Mouse (Mus musculus) thymus, adult 2 months (tissue): Measurements from ENCODE around the gene Ntrk3. TPM values are rescaled to one million over a fixed set of nuclear protein-coding genes. Genes with fewer than 3 reads are reported as not detected.

Experiments
- DNase-seq: peaks from one replicate; pipeline ENCODE4 v3.0.0; 2021
- H3K27ac ChIP-seq: fragments of 200-500 bp; 2 replicates; pipeline ENCODE4 v1.5.1; 2012; ENCODE audit warnings: low read length, control low read depth; ENCODE audit not compliant: control insufficient read depth, insufficient read depth
- H3K27me3 ChIP-seq: fragments of 200-500 bp; 2 replicates; pipeline ENCODE4 v1.6.1; 2012; ENCODE audit warnings: mild to moderate bottlenecking, low read length, moderate library complexity, mixed read lengths; ENCODE audit not compliant: control insufficient read depth, insufficient read depth
- H3K36me3 ChIP-seq: fragments of 200-500 bp; 2 replicates; pipeline ENCODE4 v1.6.1; 2012; ENCODE audit warnings: mild to moderate bottlenecking, low read length, moderate library complexity; ENCODE audit not compliant: control insufficient read depth, insufficient read depth
- H3K4me1 ChIP-seq: fragments of 200-500 bp; replicated peaks from 2 replicates; pipeline ENCODE4 v1.6.1; 2012; ENCODE audit warnings: low read length; ENCODE audit not compliant: control insufficient read depth, insufficient read depth
- H3K4me3 ChIP-seq: fragments of 200-500 bp; 2 replicates; pipeline ENCODE4 v1.5.1; 2012; ENCODE audit warnings: mild to moderate bottlenecking, low read length, control low read depth, moderate library complexity; ENCODE audit not compliant: control insufficient read depth, insufficient read depth
- CTCF ChIP-seq: fragments of 200-500 bp; IDR thresholded peaks from 2 replicates; pipeline ENCODE4 v1.5.1; 2012; ENCODE audit warnings: mild to moderate bottlenecking, control low read depth, low read length, moderate library complexity, borderline replicate concordance; ENCODE audit not compliant: control insufficient read depth, poor library complexity, insufficient read depth; ENCODE audit errors: extremely low read depth
- POLR2A ChIP-seq: fragments of 200-500 bp; IDR thresholded peaks from 2 replicates; pipeline ENCODE4 v1.6.1; 2012; ENCODE audit warnings: mild to moderate bottlenecking, low read length, control low read depth, moderate library complexity; ENCODE audit not compliant: control insufficient read depth, poor library complexity, insufficient read depth; ENCODE audit errors: extremely low read depth
- WGBS: fragments of 180-500 bp; shearing (Covaris S2); methylation state at CpG from one replicate; pipeline ENCODE4 v1.1.7; 2018; 5-methylcytosine and 5-hydroxymethylcytosine counted together
- polyA plus RNA-seq: library from polyadenylated mRNA; depleted of rRNA; stranded (reverse); fragments of >200 nt; gene quantifications from 2 replicates; pipeline ENCODE4 v1.2.3, GENCODE M21; 2012

Gene Ntrk3
- polyA plus RNA-seq, 1 experiment: 54.7 TPM

DNA sequence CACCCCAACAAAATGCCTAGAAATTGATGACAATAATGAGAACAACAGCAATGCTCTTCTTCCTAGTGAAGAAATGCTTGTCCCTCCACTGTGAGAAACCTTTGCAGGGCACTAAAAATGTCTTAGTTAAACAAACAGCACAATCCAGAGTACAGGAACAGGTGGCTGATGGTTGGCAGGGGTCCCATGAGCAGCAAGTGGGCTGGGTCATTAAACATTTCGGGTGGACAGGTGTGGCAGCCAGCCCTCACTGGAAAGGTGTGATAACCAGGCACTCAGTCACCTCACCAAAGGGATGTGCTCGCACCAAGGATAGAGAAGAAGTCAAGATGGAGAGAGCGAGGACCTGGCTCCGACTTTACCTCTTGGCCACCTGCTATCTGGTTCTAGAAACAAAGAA lies 306.2 kb downstream of the Ntrk3 start:
- Histone ChIP-seq H3K36me3 (no peaks in the 10 kb centered on the region), H3K4me1 (no peaks in the 10 kb centered on the region), H3K27ac (no peak overlapping the region), H3K4me3 (no peak overlapping the region), H3K27me3 (no peaks in the 10 kb centered on the region)
- TF ChIP-seq CTCF (no peak), POLR2A (no peak)
- no peak for DNase-seq
- 92% methylated on average over 4 of the region's 4 CpGs for WGBS

- TF ChIP-seq POLR2A: no peak
- TF ChIP-seq CTCF: no peak
- Histone ChIP-seq H3K4me3 (no peak overlapping the region), H3K27me3 (no peaks in the 10 kb centered on the region), H3K27ac (no peak overlapping the region), H3K36me3 (no peaks in the 10 kb centered on the region), H3K4me1 (no peaks in the 10 kb centered on the region)
- DNase-seq: no peak
- WGBS: 5% methylated on average over 2 of the region's 2 CpGs
These were observed 325.6 kb downstream of the Ntrk3 start for GRCm38 (mm10) chr7:78412172-78412571.

GRCm38 (mm10) chr7:78409970-78410369 lies 327.8 kb downstream of the Ntrk3 start:
- no peak for TF ChIP-seq POLR2A
- no peak for TF ChIP-seq CTCF
- 91% methylated on average over 5 of the region's 5 CpGs for WGBS
- Histone ChIP-seq H3K27ac (no peak overlapping the region), H3K4me1 (no peaks in the 10 kb centered on the region), H3K4me3 (no peak overlapping the region), H3K36me3 (no peaks in the 10 kb centered on the region), H3K27me3 (no peaks in the 10 kb centered on the region)
- no peak for DNase-seq

GRCm38 (mm10) chr7:78406641-78407291 lies 331.0 kb downstream of the Ntrk3 start:
- no peaks in the 10 kb centered on the region for H3K36me3 ChIP-seq
- WGBS: 64% methylated on average over 5 of the region's 5 CpGs
- no peak for DNase-seq
- no peaks in the 10 kb centered on the region for H3K4me1 ChIP-seq
- no peak overlapping the region for H3K27ac ChIP-seq
- H3K27me3 ChIP-seq: no peaks in the 10 kb centered on the region
- no peak overlapping the region for H3K4me3 ChIP-seq
- no peak for TF ChIP-seq CTCF
- no peak for TF ChIP-seq POLR2A

- Histone ChIP-seq H3K36me3 (no peaks in the 10 kb centered on the region), H3K4me1 (no peaks in the 10 kb centered on the region), H3K4me3 (no peak overlapping the region), H3K27ac (no peak overlapping the region), H3K27me3 (no peaks in the 10 kb centered on the region)
- no peak for TF ChIP-seq POLR2A
- no peak for TF ChIP-seq CTCF
- DNase-seq: no peak
- WGBS: 96% methylated on average over 6 of the region's 6 CpGs
These were observed 333.3 kb downstream of the Ntrk3 start for GRCm38 (mm10) chr7:78404481-78404880.

- no peaks in the 10 kb centered on the region for H3K27me3 ChIP-seq
- whole genome bisulfite sequencing: 23% methylated on average over 3 of the region's 3 CpGs
- no peak overlapping the region for H3K27ac ChIP-seq
- H3K4me1 ChIP-seq: no peaks in the 10 kb centered on the region
- no peak for DNase-seq
- no peak overlapping the region for H3K4me3 ChIP-seq
- no peaks in the 10 kb centered on the region for H3K36me3 ChIP-seq
- TF ChIP-seq POLR2A: no peak
- TF ChIP-seq CTCF: no peak
These were observed 335.3 kb downstream of the Ntrk3 start for GRCm38 (mm10) chr7:78402495-78402894.

DNA sequence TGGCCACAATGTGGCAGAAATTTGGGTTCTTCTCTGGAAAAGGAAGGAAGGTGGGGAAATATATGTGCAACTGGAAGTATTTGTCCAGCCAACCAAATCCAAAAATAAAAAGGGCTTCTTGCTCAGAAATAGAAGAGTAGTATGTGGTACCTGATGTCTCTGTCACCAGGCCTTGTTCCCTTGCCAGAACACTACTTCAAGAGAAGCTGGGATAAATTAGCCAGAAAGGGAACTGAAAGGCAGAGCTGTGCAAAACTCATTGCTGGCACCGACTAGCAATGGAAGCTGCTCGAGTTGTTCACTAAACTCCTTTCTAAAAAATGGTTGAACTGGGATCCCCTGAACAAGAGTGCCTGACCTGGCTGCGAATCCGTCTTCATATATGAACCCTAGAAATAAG lies 337.6 kb downstream of the Ntrk3 start:
- Histone ChIP-seq H3K36me3 (no peaks in the 10 kb centered on the region), H3K27me3 (no peaks in the 10 kb centered on the region), H3K27ac (no peak overlapping the region), H3K4me3 (no peak overlapping the region), H3K4me1 (no peaks in the 10 kb centered on the region)
- TF ChIP-seq POLR2A (no peak), CTCF (no peak)
- WGBS: 96% methylated on average over 4 of the region's 4 CpGs
- DNase-seq: no peak
